Mouse (Mus musculus) heart, embryonic 11.5 days (tissue): ENCODE measurements at regions not wholly inside any gene's neighbourhood (a gene's known extent, or its start where the extent isn't known, plus 50 kb on each side); places are given as distances from the start of the nearest gene placed in this dataset.

Experiments used
- ATAC-seq: fragments of 200-750 bp; cut with Nextera tagmentation; replicated peaks from 2 replicates; pipeline ENCODE4 v1.8.0; 2017; ENCODE audit warnings: moderate library complexity; ENCODE audit not compliant: insufficient number of reproducible peaks, low FRiP score, low TSS enrichment
- H3K27ac ChIP-seq: fragments of 300-500 bp; sonication (generic); 2 replicates; pipeline ENCODE4 v1.5.1; 2014; ENCODE audit warnings: mild to moderate bottlenecking, low read depth, low read length
- H3K27me3 ChIP-seq: fragments of 300-500 bp; sonication (generic); 2 replicates; pipeline ENCODE4 v1.6.1; 2014; ENCODE audit warnings: mild to moderate bottlenecking, low read length, mixed read lengths; ENCODE audit not compliant: control insufficient read depth, insufficient read depth
- H3K36me3 ChIP-seq: fragments of 300-500 bp; sonication (generic); 2 replicates; pipeline ENCODE4 v1.6.1; 2014; ENCODE audit warnings: mild to moderate bottlenecking, low read length, moderate library complexity, mixed read lengths; ENCODE audit not compliant: control insufficient read depth, insufficient read depth
- H3K4me1 ChIP-seq: fragments of 300-500 bp; sonication (generic); 2 replicates; pipeline ENCODE4 v1.6.1; 2014; ENCODE audit warnings: low read length; ENCODE audit not compliant: control insufficient read depth, insufficient read depth
- H3K4me2 ChIP-seq: fragments of 300-500 bp; sonication (generic); 2 replicates; pipeline ENCODE4 v1.6.1; 2014; ENCODE audit warnings: mild to moderate bottlenecking, moderate library complexity
- H3K4me3 ChIP-seq: fragments of 300-500 bp; sonication (generic); 2 replicates; pipeline ENCODE4 v1.5.1; 2014; ENCODE audit warnings: low read depth, low read length
- H3K9ac ChIP-seq: fragments of 300-500 bp; sonication (generic); 2 replicates; pipeline ENCODE4 v1.6.1; 2014; ENCODE audit warnings: mild to moderate bottlenecking, low read depth, low read length, moderate library complexity
- H3K9me3 ChIP-seq: fragments of 300-500 bp; sonication (generic); replicated peaks from 2 replicates; pipeline ENCODE4 v1.6.1; 2016; ENCODE audit warnings: low read length; ENCODE audit not compliant: control insufficient read depth
- WGBS: fragments of 180-500 bp; shearing (Covaris S2); extraction: QIAGEN DNeasy Blood & Tissue Kit; methylation state at CpG from one replicate; pipeline ENCODE4 v1.1.7; 2014; ENCODE audit not compliant: insufficient replicate concordance; 5-methylcytosine and 5-hydroxymethylcytosine counted together

DNA sequence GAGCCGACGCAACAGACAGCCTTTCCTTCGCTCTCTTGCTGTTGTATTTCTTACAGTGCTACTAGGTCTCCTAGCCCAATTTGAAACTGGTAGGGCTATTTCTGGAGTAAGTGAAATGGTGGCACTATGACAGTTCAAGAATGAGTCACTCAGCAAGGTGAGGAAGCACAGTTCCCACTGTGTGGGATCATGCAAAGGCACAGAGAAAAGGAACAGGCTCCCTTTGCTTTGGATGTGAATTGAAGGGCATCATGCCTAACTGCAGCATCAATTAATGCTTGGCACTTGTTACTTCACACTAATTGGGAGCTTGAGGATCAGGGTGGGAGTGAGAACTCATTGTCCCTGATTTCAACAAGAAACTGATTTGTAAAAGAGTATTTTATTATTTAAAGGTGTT, 560.8 kb upstream of the Tle4 start:
- ATAC-seq = no peak
- no peaks in the 10 kb centered on the region for H3K36me3 ChIP-seq
- 91% methylated on average over 3 of the region's 3 CpGs for WGBS
- H3K4me1 ChIP-seq = no peaks in the 10 kb centered on the region
- H3K9ac ChIP-seq = no peak overlapping the region
- H3K27ac ChIP-seq = no peak overlapping the region
- no peak overlapping the region for H3K4me3 ChIP-seq
- H3K4me2 ChIP-seq = no peak overlapping the region
- H3K9me3 ChIP-seq = no peaks in the 10 kb centered on the region
- H3K27me3 ChIP-seq = no peaks in the 10 kb centered on the region

- no peak for ATAC-seq
- H3K4me2 ChIP-seq = no peak overlapping the region
- H3K9ac ChIP-seq = no peak overlapping the region
- no peaks in the 10 kb centered on the region for H3K27me3 ChIP-seq
- no peaks in the 10 kb centered on the region for H3K9me3 ChIP-seq
- H3K4me1 ChIP-seq = no peaks in the 10 kb centered on the region
- WGBS = 71% methylated on average over 14 of the region's 14 CpGs
- H3K4me3 ChIP-seq = no peak overlapping the region
- H3K36me3 ChIP-seq = no peaks in the 10 kb centered on the region
- H3K27ac ChIP-seq = no peak overlapping the region
These were observed 560.3 kb upstream of the Tle4 start for GRCm38 (mm10) chr19:15158177-15158576.

- Histone ChIP-seq H3K4me1 (no peaks in the 10 kb centered on the region), H3K36me3 (no peaks in the 10 kb centered on the region), H3K27me3 (no peaks in the 10 kb centered on the region), H3K4me3 (no peak overlapping the region), H3K9me3 (no peaks in the 10 kb centered on the region), H3K9ac (no peak overlapping the region), H3K4me2 (no peak overlapping the region), H3K27ac (no peak overlapping the region)
- no peak for ATAC-seq
- 42% methylated on average over 2 of the region's 2 CpGs for WGBS
These were observed 556.8 kb upstream of the Tle4 start for GRCm38 (mm10) chr19:15154693-15155092.

- Histone ChIP-seq H3K4me2 (no peak overlapping the region), H3K4me1 (no peaks in the 10 kb centered on the region), H3K27me3 (no peaks in the 10 kb centered on the region), H3K36me3 (no peaks in the 10 kb centered on the region), H3K4me3 (no peak overlapping the region), H3K27ac (no peak overlapping the region), H3K9ac (no peak overlapping the region), H3K9me3 (no peaks in the 10 kb centered on the region)
- no peak for ATAC-seq
- WGBS = 79% methylated on average over 3 of the region's 3 CpGs
These were observed 548.5 kb upstream of the Tle4 start for GRCm38 (mm10) chr19:15146325-15146724.

GRCm38 (mm10) chr19:15127122-15127521, 529.3 kb upstream of the Tle4 start:
- no peaks in the 10 kb centered on the region for H3K27me3 ChIP-seq
- ATAC-seq = no peak
- no peaks in the 10 kb centered on the region for H3K36me3 ChIP-seq
- H3K4me1 ChIP-seq = no peaks in the 10 kb centered on the region
- 37% methylated on average over 4 of the region's 4 CpGs for WGBS
- no peak overlapping the region for H3K9ac ChIP-seq
- H3K4me2 ChIP-seq = no peak overlapping the region
- no peak overlapping the region for H3K27ac ChIP-seq
- H3K9me3 ChIP-seq = no peaks in the 10 kb centered on the region
- H3K4me3 ChIP-seq = no peak overlapping the region

GRCm38 (mm10) chr19:15108441-15109026, 510.7 kb upstream of the Tle4 start:
- Histone ChIP-seq H3K36me3 (no peaks in the 10 kb centered on the region), H3K27ac (no peak overlapping the region), H3K9ac (no peak overlapping the region), H3K4me3 (no peak overlapping the region), H3K4me1 (no peaks in the 10 kb centered on the region), H3K27me3 (no peaks in the 10 kb centered on the region), H3K9me3 (no peaks in the 10 kb centered on the region), H3K4me2 (no peak overlapping the region)
- ATAC-seq = no peak
- WGBS = 72% methylated on average over 4 of the region's 4 CpGs

- no peaks in the 10 kb centered on the region for H3K36me3 ChIP-seq
- no peak overlapping the region for H3K9ac ChIP-seq
- no peaks in the 10 kb centered on the region for H3K27me3 ChIP-seq
- H3K27ac ChIP-seq = no peak overlapping the region
- ATAC-seq = no peak
- no peaks in the 10 kb centered on the region for H3K4me1 ChIP-seq
- H3K4me3 ChIP-seq = no peak overlapping the region
- H3K9me3 ChIP-seq = no peaks in the 10 kb centered on the region
- no peak overlapping the region for H3K4me2 ChIP-seq
- 83% methylated on average over 1 of the region's 1 CpGs for WGBS
These were observed 497.2 kb upstream of the Tle4 start for GRCm38 (mm10) chr19:15095054-15095453.

DNA sequence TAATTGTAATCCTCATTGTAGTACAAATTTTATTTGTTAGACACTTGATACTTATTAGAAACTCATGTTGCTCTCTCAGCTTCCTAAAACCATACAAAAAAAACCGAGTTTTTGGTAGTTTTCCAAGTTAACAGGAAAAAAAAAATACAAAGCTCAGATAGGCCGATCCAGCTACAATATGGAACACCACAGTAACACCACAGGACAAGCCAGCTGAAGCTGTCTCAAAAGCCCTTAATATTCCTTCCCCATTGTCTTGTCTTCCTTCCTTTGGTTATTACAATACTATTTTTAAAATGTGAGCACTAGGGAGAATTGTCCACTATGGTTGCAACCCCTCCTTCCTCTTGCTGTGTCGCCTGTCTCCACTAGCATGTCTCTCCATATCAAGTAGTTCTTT, 495.7 kb upstream of the Tle4 start:
- H3K27me3 ChIP-seq = no peaks in the 10 kb centered on the region
- no peak overlapping the region for H3K27ac ChIP-seq
- no peak for ATAC-seq
- WGBS = 60% methylated on average over 3 of the region's 3 CpGs
- H3K4me3 ChIP-seq = no peak overlapping the region
- no peak overlapping the region for H3K9ac ChIP-seq
- H3K36me3 ChIP-seq = no peaks in the 10 kb centered on the region
- H3K4me2 ChIP-seq = no peak overlapping the region
- H3K4me1 ChIP-seq = no peaks in the 10 kb centered on the region
- H3K9me3 ChIP-seq = no peaks in the 10 kb centered on the region

GRCm38 (mm10) chr19:15080638-15081037, 482.8 kb upstream of the Tle4 start:
- Histone ChIP-seq H3K4me3 (no peak overlapping the region), H3K27ac (no peak overlapping the region), H3K4me1 (no peaks in the 10 kb centered on the region), H3K27me3 (no peaks in the 10 kb centered on the region), H3K4me2 (no peak overlapping the region), H3K9ac (no peak overlapping the region), H3K36me3 (no peaks in the 10 kb centered on the region), H3K9me3 (no peaks in the 10 kb centered on the region)
- 84% methylated on average over 4 of the region's 4 CpGs for WGBS
- ATAC-seq = no peak
